Mouse (Mus musculus) Patski (cell line): ENCODE measurements at regions not wholly inside any gene's neighbourhood (a gene's known extent, or its start where the extent isn't known, plus 50 kb on each side); places are given as distances from the start of the nearest gene placed in this dataset.

ENCODE experiments used
- ATAC-seq: fragments of 100-300 bp; one replicate; pipeline ENCODE4 v1.8.0; 2021
- CTCF ChIA-PET: fragments of 350-600 bp; sonication (Branson Sonifier 250); formaldehyde crosslinking; loops from one replicate; lab custom pipeline; 2022; ENCODE audit warnings: inconsistent platforms; lab: Charles Lee
- POLR2A ChIA-PET: fragments of 350-600 bp; sonication (Branson Sonifier 250); formaldehyde crosslinking; loops from one replicate; lab custom pipeline; 2022; ENCODE audit warnings: antibody characterized with exemption, inconsistent platforms; lab: Charles Lee
- DNase-seq: peaks from one replicate; pipeline ENCODE4 v3.0.0-alpha.2; 2011; ENCODE audit warnings: low read depth, low spot score
- H3K27me3 ChIP-seq: fragments of 371-371 bp; one replicate; pipeline ENCODE4 v1.5.1; 2021
- CTCF ChIP-seq: fragments of 100-300 bp; IDR thresholded peaks from one replicate; pipeline ENCODE4 v1.5.1; 2021
- in situ Hi-C: fragments of 300-500 bp; cut with MboI; formaldehyde crosslinking; loops from 3 replicates; pipeline ENCODE4 v1.11.1; 2018; ENCODE audit warnings: low pct_unique_long_range_greater_than_20kb, mixed read lengths

GRCm38 (mm10) chr16:63220228-63220879 is 366.2 kb downstream of the Pros1 start:
- TF ChIP-seq CTCF: no peak
- no peaks in the 10 kb centered on the region for H3K27me3 ChIP-seq
- ChIA-PET POLR2A (no interaction called here), CTCF (interaction anchor here (1.1 kb wide), 1 partner anchor 8 kb away, joined by 3 read pairs; no protein-coding TSS in a partner anchor)
- in situ Hi-C loops: no loop called here
- ATAC-seq (no peak), DNase-seq (no peak)

GRCm38 (mm10) chr16:63224608-63225007 is 370.5 kb downstream of the Pros1 start:
- no peak for TF ChIP-seq CTCF
- CTCF ChIA-PET: no interaction called here
- H3K27me3 ChIP-seq: no peaks in the 10 kb centered on the region
- in situ Hi-C loops: no loop called here
- no peak for DNase-seq
- no peak for ATAC-seq
- POLR2A ChIA-PET: no interaction called here

GRCm38 (mm10) chr16:63225097-63225496 is 371.0 kb downstream of the Pros1 start:
- ChIA-PET CTCF (no interaction called here), POLR2A (no interaction called here)
- no peaks in the 10 kb centered on the region for H3K27me3 ChIP-seq
- no peak for ATAC-seq
- DNase-seq: no peak
- in situ Hi-C loops: no loop called here
- TF ChIP-seq CTCF: no peak

- DNase-seq: no peak
- POLR2A ChIA-PET: interaction anchor here (0.5 kb wide), 1 partner anchor 71 kb away, joined by 3 read pairs; no protein-coding TSS in a partner anchor
- CTCF ChIA-PET: interaction anchor here (1.1 to 1.2 kb wide), 2 partner anchors 9 kb away, joined by 3 to 4 read pairs; no protein-coding TSS in a partner anchor
- in situ Hi-C loops: no loop called here
- H3K27me3 ChIP-seq: no peaks in the 10 kb centered on the region
- no peak for ATAC-seq
- TF ChIP-seq CTCF: no peak
Measured at GRCm38 (mm10) chr16:63229135-63229534, 375.0 kb downstream of the Pros1 start.

- ChIA-PET POLR2A (no interaction called here), CTCF (no interaction called here)
- no peaks in the 10 kb centered on the region for H3K27me3 ChIP-seq
- no peak for ATAC-seq
- TF ChIP-seq CTCF: no peak
- in situ Hi-C loops: no loop called here
- DNase-seq: no peak
Measured at GRCm38 (mm10) chr16:63229567-63229966, 375.5 kb downstream of the Pros1 start.

GRCm38 (mm10) chr16:63270173-63270572 is 416.1 kb downstream of the Pros1 start:
- TF ChIP-seq CTCF: no peak
- in situ Hi-C loops: no loop called here
- ATAC-seq: no peak
- ChIA-PET CTCF (no interaction called here), POLR2A (no interaction called here)
- DNase-seq: no peak
- H3K27me3 ChIP-seq: no peaks in the 10 kb centered on the region

GRCm38 (mm10) chr16:63277556-63277955 is 423.4 kb downstream of the Pros1 start:
- no peaks in the 10 kb centered on the region for H3K27me3 ChIP-seq
- in situ Hi-C loops: no loop called here
- ATAC-seq (no peak), DNase-seq (no peak)
- POLR2A ChIA-PET: no interaction called here
- CTCF ChIA-PET: interaction anchor here (0.7 kb wide), 1 partner anchor 699 kb away, joined by 3 read pairs; no protein-coding TSS in a partner anchor
- no peak for TF ChIP-seq CTCF

- in situ Hi-C loops: no loop called here
- TF ChIP-seq CTCF: no peak
Measured at GRCm38 (mm10) chr16:63278259-63278697, 424.2 kb downstream of the Pros1 start.

GRCm38 (mm10) chr16:63287655-63288054 is 433.5 kb downstream of the Pros1 start:
- no peak for ATAC-seq
- POLR2A ChIA-PET: no interaction called here
- TF ChIP-seq CTCF: no peak
- DNase-seq: no peak
- no peaks in the 10 kb centered on the region for H3K27me3 ChIP-seq
- in situ Hi-C loops: no loop called here
- CTCF ChIA-PET: no interaction called here

More at GRCm38 (mm10) chr16:63278259-63278697, 424.2 kb downstream of the Pros1 start:
- ATAC-seq (no peak), DNase-seq (no peak)
- no peaks in the 10 kb centered on the region for H3K27me3 ChIP-seq
- CTCF ChIA-PET: no interaction called here
- POLR2A ChIA-PET: no interaction called here

- in situ Hi-C loops: no loop called here
- POLR2A ChIA-PET: no interaction called here
- ATAC-seq: no peak
Measured at GRCm38 (mm10) chr16:63311676-63312075, 457.6 kb downstream of the Pros1 start.

GRCm38 (mm10) chr16:63313544-63313943 is 459.4 kb downstream of the Pros1 start:
- DNase-seq: no peak
- ChIA-PET POLR2A (no interaction called here), CTCF (no interaction called here)
- TF ChIP-seq CTCF: no peak
- in situ Hi-C loops: no loop called here
- H3K27me3 ChIP-seq: no peaks in the 10 kb centered on the region
- ATAC-seq: no peak

More at GRCm38 (mm10) chr16:63311676-63312075, 457.6 kb downstream of the Pros1 start:
- DNase-seq: no peak
- no peak for TF ChIP-seq CTCF
- CTCF ChIA-PET: no interaction called here
- no peaks in the 10 kb centered on the region for H3K27me3 ChIP-seq
